Mouse (Mus musculus) liver, adult (tissue): ENCODE results near the gene Terb2.

Source experiments
- GATA4 ChIP-seq: IDR thresholded peaks from 2 replicates; pipeline ENCODE4 v1.6.1; 2014; ENCODE audit warnings: mild to moderate bottlenecking, low read length; ENCODE audit not compliant: insufficient replicate concordance

Gene Terb2

GRCm38 (mm10) chr2:122155292-122155691 is 30.8 kb upstream of the Terb2 start:
- TF ChIP-seq GATA4, result no peak

GRCm38 (mm10) chr2:122156051-122156700 is 29.9 kb upstream of the Terb2 start:
- TF ChIP-seq GATA4, result no peak

- no peak for TF ChIP-seq GATA4
Observed at GRCm38 (mm10) chr2:122157561-122157960, 28.5 kb upstream of the Terb2 start.

GRCm38 (mm10) chr2:122158362-122158802 is 27.7 kb upstream of the Terb2 start:
- TF ChIP-seq GATA4, result no peak; the same call in 1 of the 2 replicates

- no peak for TF ChIP-seq GATA4
Observed at GRCm38 (mm10) chr2:122159667-122160066, 26.4 kb upstream of the Terb2 start.

- TF ChIP-seq GATA4, result no peak
Observed at GRCm38 (mm10) chr2:122160680-122161079, 25.4 kb upstream of the Terb2 start, which contains the start of gene Trim69. TSS of gene Trim69 (plus strand) at chr2:122160700.

- TF ChIP-seq GATA4, result no peak
Observed at GRCm38 (mm10) chr2:122161542-122161941, 24.5 kb upstream of the Terb2 start.

GRCm38 (mm10) chr2:122162529-122162928 is 23.5 kb upstream of the Terb2 start:
- TF ChIP-seq GATA4, result no peak

- no peak for TF ChIP-seq GATA4
Observed at GRCm38 (mm10) chr2:122163430-122164195, 22.5 kb upstream of the Terb2 start.

GRCm38 (mm10) chr2:122164293-122164692 is 21.8 kb upstream of the Terb2 start:
- no peak for TF ChIP-seq GATA4

GRCm38 (mm10) chr2:122171292-122171691 is 14.8 kb upstream of the Terb2 start:
- no peak for TF ChIP-seq GATA4

- no peak for TF ChIP-seq GATA4
Observed at GRCm38 (mm10) chr2:122172188-122172587, 13.9 kb upstream of the Terb2 start.

GRCm38 (mm10) chr2:122180051-122180822 is 5.8 kb upstream of the Terb2 start:
- TF ChIP-seq GATA4, result no peak

- TF ChIP-seq GATA4, result no peak
Observed at GRCm38 (mm10) chr2:122185086-122185485, 986 bp upstream of the Terb2 start.

- TF ChIP-seq GATA4, result no peak
Observed at GRCm38 (mm10) chr2:122186751-122187150, 679 bp downstream of the Terb2 start.

- TF ChIP-seq GATA4, result no peak
Observed at GRCm38 (mm10) chr2:122191849-122192248, 5.8 kb downstream of the Terb2 start.
